14 mouse cellular contexts compared by ENCODE assay signal in genomic region chr5:37520441-37520840, GRCm38 (mm10).
DNase-seq lines count a peak whose midpoint lies in the region; ATAC-seq and TF ChIP-seq lines count a peak whose summit lies in the region.
"Had no signal": no experiment of that assay in that cellular context is flagged by ENCODE, and none has a peak within 500 bp of the region (broad histone marks: within the 10 kb centered on the region; RNA-seq: fewer than 3 reads in every experiment).

No protein-coding gene starts in this region.

- 67% methylated on average over 3 of the region's 3 CpGs for WGBS in kidney, embryonic 16.5 days
- WGBS in liver, postnatal 0 days (ENCODE audit: insufficient replicate concordance), result 49% methylated on average over 3 of the region's 3 CpGs

- intact Hi-C loops in heart, postnatal 36 days (cut with DNase I), result no loop called here

- no peak overlapping the region for H3K4me3 ChIP-seq in kidney, embryonic 16.5 days (ENCODE audit: low read length)
- no peak overlapping the region for H3K4me3 ChIP-seq in liver, postnatal 0 days (ENCODE audit: low read depth, low read length)
- H3K4me3 ChIP-seq: erythroblast, embryonic 14.5 days; forebrain, embryonic 15.5 days; hindbrain, embryonic 12.5 days; liver, embryonic 13.5 days had no signal

- no peaks in the 10 kb centered on the region for H3K27me3 ChIP-seq in kidney, embryonic 16.5 days (ENCODE audit: insufficient read depth, low read length)
- H3K27me3 ChIP-seq in liver, postnatal 0 days (ENCODE audit: insufficient read depth, low read length), result no peaks in the 10 kb centered on the region
- H3K27me3 ChIP-seq: forebrain, embryonic 15.5 days; hindbrain, embryonic 12.5 days; liver, embryonic 13.5 days had no signal

- H3K36me3 ChIP-seq in kidney, embryonic 16.5 days (ENCODE audit: insufficient read depth, low read length), result no peaks in the 10 kb centered on the region
- no peaks in the 10 kb centered on the region for H3K36me3 ChIP-seq in liver, postnatal 0 days (replicated peaks; ENCODE audit: insufficient read depth, low read length)
- H3K36me3 ChIP-seq: forebrain, embryonic 15.5 days; hindbrain, embryonic 12.5 days; liver, embryonic 13.5 days had no signal

- TF ChIP-seq CTCF in liver, postnatal 0 days (IDR thresholded peaks at IDR 0.05; ENCODE audit: low read depth), result no peak

- DNase-seq in heart, adult 18-20 months, result peak; percentile 15 to 16
- DNase-seq in heart, postnatal 36 days, result no peak
- peak; percentile 6 to 49 for DNase-seq in kidney, postnatal 36 days
- peak; percentile 5 for DNase-seq in 416B (ENCODE audit: low read depth)
- peak; percentile 16 for DNase-seq in liver, postnatal 0 days
- no peak for DNase-seq in gastrocnemius, adult 18-20 months (ENCODE audit: low spot score)
- DNase-seq: cerebellum, adult 8-10 months; liver, embryonic 13.5 days; thymus, adult 18-20 months had no signal

- H3K9ac ChIP-seq in kidney, embryonic 16.5 days (replicated peaks; ENCODE audit: low read length), result no peak overlapping the region
- no peak overlapping the region for H3K9ac ChIP-seq in liver, postnatal 0 days (replicated peaks)
- H3K9ac ChIP-seq: forebrain, embryonic 15.5 days; hindbrain, embryonic 12.5 days; liver, embryonic 13.5 days had no signal

- H3K9me3 ChIP-seq in kidney, embryonic 16.5 days (ENCODE audit: low read length), result 0 out of 2 replicates have a peak, but pooled peaks cover 3% of the 10 kb centered on the region
- no peaks in the 10 kb centered on the region for H3K9me3 ChIP-seq in liver, postnatal 0 days (ENCODE audit: low read length)
- H3K9me3 ChIP-seq: forebrain, embryonic 15.5 days; hindbrain, embryonic 12.5 days; liver, embryonic 13.5 days had no signal

- H3K4me1 ChIP-seq in kidney, embryonic 16.5 days (ENCODE audit: insufficient read depth, low read length), result no peaks in the 10 kb centered on the region
- H3K4me1 ChIP-seq in liver, postnatal 0 days (ENCODE audit: insufficient read depth), result no peaks in the 10 kb centered on the region
- H3K4me1 ChIP-seq: forebrain, embryonic 15.5 days; hindbrain, embryonic 12.5 days; liver, embryonic 13.5 days had no signal

- no peak overlapping the region for H3K4me2 ChIP-seq in kidney, embryonic 16.5 days (replicated peaks; ENCODE audit: low read depth, low read length)
- no peak overlapping the region for H3K4me2 ChIP-seq in liver, postnatal 0 days (ENCODE audit: low read depth, low read length)
- H3K4me2 ChIP-seq: forebrain, embryonic 15.5 days; hindbrain, embryonic 12.5 days; liver, embryonic 13.5 days had no signal

- TF ChIP-seq EP300 in liver, postnatal 0 days (IDR thresholded peaks at IDR 0.05; ENCODE audit: low read depth), result no peak

- no peak for ATAC-seq in kidney, embryonic 16.5 days (ENCODE audit: low FRiP score, low TSS enrichment)
- ATAC-seq in liver, postnatal 0 days, result peak; percentile 71
- ATAC-seq: forebrain, embryonic 15.5 days; inflammation-experienced regulatory T-cells, adult 6 months had no signal

- H3K27ac ChIP-seq in kidney, embryonic 16.5 days (ENCODE audit: low read length), result no peak overlapping the region
- H3K27ac ChIP-seq in liver, postnatal 0 days (ENCODE audit: low read depth), result no peak overlapping the region
- H3K27ac ChIP-seq: forebrain, embryonic 15.5 days; hindbrain, embryonic 12.5 days; liver, embryonic 13.5 days had no signal

Comparison
In these comparisons a context has a peak if more than half of its experiments do, and no peak if none do; other contexts are left out.
1. DNase-seq: peak in heart, adult 18-20 months (2 of 2), kidney, postnatal 36 days (2 of 2), 416B (single experiment) and liver, postnatal 0 days (single experiment); none in heart, postnatal 36 days (0 of 2) and gastrocnemius, adult 18-20 months (single experiment).